Mouse (Mus musculus): Measurements from ENCODE around the gene Ndufv1. TPM values are rescaled to one million over a fixed set of nuclear protein-coding genes. Genes with fewer than 3 reads are reported as not detected.
"Not testable (repeated sequence)": the region's sequence is repeated elsewhere in the genome, so short reads cannot be mapped to it uniquely, and the experiment has no call there.

The Ndufv1 gene
- polyA plus RNA-seq, 1 experiment from 2014 or later: 277 TPM

DNA sequence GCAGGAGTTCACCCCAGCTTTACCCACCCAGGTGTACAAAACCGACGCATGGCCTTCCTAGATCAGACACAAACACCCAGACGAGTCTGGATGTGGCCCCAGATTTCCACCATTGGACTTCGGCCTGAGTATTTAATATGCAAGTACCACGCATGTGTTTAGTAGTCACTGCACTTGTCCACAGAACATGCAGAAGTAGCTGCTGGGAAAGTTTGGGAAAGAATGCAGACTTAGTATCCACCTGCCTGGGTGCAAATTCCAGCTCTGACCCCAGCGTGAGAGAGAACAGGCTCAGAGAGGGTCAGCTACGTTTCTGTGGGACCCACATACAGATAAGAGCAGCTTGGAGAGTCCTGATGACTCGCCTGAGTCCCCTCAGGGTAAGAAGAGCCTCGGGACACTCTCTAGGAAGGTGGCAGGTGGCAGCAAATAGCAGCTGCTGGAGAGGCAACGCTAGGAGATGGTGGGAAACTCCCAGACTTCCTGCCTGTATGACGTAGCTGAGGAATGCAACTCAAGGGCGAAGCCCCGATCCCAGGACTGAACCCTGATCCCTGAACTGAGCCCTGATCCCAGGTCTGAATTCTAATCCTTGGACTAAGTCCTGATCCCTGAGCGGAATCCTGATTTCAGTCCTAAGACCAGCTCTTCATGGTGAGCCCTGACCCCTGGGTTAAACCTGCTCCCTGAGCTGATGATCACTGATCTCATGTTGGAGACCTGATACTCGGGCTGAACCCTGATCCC, 43.5 kb upstream of the Ndufv1 start:
- Histone ChIP-seq H3K4me2 (ENCODE audit: low read length) (no peak overlapping the region), H3K9me3 (ENCODE audit: control insufficient read depth, low read length) (no peaks in the 10 kb centered on the region), H3K36me3 (ENCODE audit: control insufficient read depth, insufficient read depth, low read length) (no peaks in the 10 kb centered on the region), H3K9ac (ENCODE audit: low read depth, low read length) (no peak overlapping the region), H3K27me3 (replicated peaks; ENCODE audit: control insufficient read depth, insufficient read depth, low read length) (no peaks in the 10 kb centered on the region), H3K27ac (ENCODE audit: low read depth, low read length) (no peak overlapping the region), H3K4me3 (ENCODE audit: low read length) (no peak overlapping the region), H3K4me1 (ENCODE audit: control insufficient read depth, insufficient read depth, low read depth, low read length) (no peaks in the 10 kb centered on the region)
- WGBS: 62% methylated on average over 15 of the region's 15 CpGs
- no peak for ATAC-seq

DNA sequence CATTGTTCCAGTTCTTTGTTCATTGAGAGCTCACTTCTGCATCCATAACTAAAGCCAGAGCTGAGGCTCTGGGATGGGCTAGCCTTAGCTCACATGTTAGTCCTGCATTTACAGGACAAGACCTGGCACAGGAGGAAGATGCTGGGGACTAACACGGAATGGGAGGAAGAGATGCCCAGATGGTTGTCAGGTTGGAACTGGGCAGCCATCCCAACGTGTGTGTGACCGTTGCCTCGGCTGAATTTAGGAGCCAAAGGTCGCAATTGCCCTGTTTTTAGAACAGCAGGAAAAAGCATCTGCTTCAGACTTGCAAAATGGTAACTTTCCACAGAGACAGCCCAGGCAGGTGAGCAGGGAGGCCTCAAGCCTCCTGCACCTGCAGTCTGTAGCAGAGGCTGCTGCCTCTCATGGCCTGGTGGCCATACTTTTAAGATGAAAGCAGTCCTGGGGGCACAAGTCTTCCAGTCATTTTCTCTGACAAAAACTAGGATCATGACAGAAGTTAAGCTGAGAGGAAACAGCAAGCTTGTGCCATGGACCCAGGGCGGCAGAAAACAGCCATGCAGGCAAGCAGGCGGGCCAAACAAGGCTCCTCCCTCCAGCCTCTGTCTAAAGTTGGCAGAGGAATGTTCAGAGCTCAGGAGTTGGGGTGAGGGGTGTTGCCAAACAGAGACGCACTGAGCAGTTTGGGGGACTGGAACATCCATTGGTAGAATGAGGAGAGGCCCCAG, 42.8 kb upstream of the Ndufv1 start:
- 73% methylated on average over 8 of the region's 8 CpGs for WGBS
- H3K4me1 ChIP-seq (ENCODE audit: control insufficient read depth, insufficient read depth, low read depth, low read length): no peaks in the 10 kb centered on the region
- no peaks in the 10 kb centered on the region for H3K9me3 ChIP-seq (ENCODE audit: control insufficient read depth, low read length)
- H3K27me3 ChIP-seq (replicated peaks; ENCODE audit: control insufficient read depth, insufficient read depth, low read length): no peaks in the 10 kb centered on the region
- H3K27ac ChIP-seq (ENCODE audit: low read depth, low read length): no peak overlapping the region
- no peaks in the 10 kb centered on the region for H3K36me3 ChIP-seq (ENCODE audit: control insufficient read depth, insufficient read depth, low read length)
- H3K4me2 ChIP-seq (ENCODE audit: low read length): no peak overlapping the region
- H3K9ac ChIP-seq (ENCODE audit: low read depth, low read length): no peak overlapping the region
- H3K4me3 ChIP-seq (ENCODE audit: low read length): no peak overlapping the region
- ATAC-seq: no peak

DNA sequence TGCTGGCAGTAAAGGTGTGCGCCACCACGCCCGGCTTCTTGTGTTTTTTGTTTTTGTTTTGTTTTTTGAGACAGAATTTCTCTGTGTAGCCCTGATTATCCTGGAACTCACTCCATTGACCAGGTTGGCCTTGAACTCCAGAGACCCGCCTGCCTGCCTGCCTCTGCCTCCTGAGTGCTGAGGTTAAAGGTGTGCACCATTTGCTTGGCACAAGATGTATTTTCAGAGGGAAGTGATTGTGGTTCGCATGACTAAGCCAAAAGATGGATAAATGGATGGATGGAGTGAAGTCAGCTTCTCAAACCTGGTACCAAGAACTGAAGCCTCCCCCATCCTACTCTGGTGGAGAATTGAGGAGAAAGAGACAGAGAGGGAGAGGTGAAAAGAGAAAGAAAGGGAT, 42.0 kb upstream of the Ndufv1 start:
- Histone ChIP-seq H3K4me2 (ENCODE audit: low read length) (no peak overlapping the region), H3K27me3 (replicated peaks; ENCODE audit: control insufficient read depth, insufficient read depth, low read length) (no peaks in the 10 kb centered on the region), H3K36me3 (ENCODE audit: control insufficient read depth, insufficient read depth, low read length) (no peaks in the 10 kb centered on the region), H3K9ac (ENCODE audit: low read depth, low read length) (no peak overlapping the region), H3K9me3 (ENCODE audit: control insufficient read depth, low read length) (no peaks in the 10 kb centered on the region), H3K27ac (ENCODE audit: low read depth, low read length) (no peak overlapping the region), H3K4me3 (ENCODE audit: low read length) (no peak overlapping the region), H3K4me1 (ENCODE audit: control insufficient read depth, insufficient read depth, low read depth, low read length) (no peaks in the 10 kb centered on the region)
- no peak for ATAC-seq
- WGBS: 86% methylated on average over 5 of the region's 5 CpGs

DNA sequence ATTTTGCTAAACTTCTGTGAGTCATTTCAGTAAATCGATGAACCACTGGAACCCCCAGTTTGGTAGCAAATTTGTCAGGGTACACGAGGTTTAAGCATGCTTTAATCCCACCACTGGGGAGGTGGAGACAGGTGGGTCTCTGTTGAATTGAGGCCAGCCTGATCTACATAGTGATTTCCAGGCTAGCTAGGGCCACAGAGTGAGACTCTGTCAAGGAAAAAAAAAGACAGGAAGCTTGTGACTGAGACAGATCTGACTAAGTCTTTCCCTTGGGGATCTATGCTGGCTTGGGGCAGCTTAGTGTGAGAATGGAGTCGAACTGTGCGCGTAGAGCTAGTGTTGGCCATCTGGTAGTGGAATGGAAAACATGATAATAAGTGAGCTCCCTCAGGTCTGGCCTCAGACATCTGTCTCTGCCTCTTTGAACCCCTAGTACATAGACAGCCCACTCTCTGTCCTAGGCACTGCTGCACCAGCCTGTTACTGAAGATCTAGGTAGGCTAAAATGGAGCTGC, 40.0 kb upstream of the Ndufv1 start:
- Histone ChIP-seq H3K27me3 (replicated peaks; ENCODE audit: control insufficient read depth, insufficient read depth, low read length) (no peaks in the 10 kb centered on the region), H3K9me3 (ENCODE audit: control insufficient read depth, low read length) (no peaks in the 10 kb centered on the region), H3K9ac (ENCODE audit: low read depth, low read length) (no peak overlapping the region), H3K4me1 (ENCODE audit: control insufficient read depth, insufficient read depth, low read depth, low read length) (no peaks in the 10 kb centered on the region), H3K4me2 (ENCODE audit: low read length) (no peak overlapping the region), H3K36me3 (ENCODE audit: control insufficient read depth, insufficient read depth, low read length) (no peaks in the 10 kb centered on the region), H3K27ac (ENCODE audit: low read depth, low read length) (no peak overlapping the region), H3K4me3 (ENCODE audit: low read length) (no peak overlapping the region)
- ATAC-seq: no peak
- WGBS: 64% methylated on average over 5 of the region's 5 CpGs

DNA sequence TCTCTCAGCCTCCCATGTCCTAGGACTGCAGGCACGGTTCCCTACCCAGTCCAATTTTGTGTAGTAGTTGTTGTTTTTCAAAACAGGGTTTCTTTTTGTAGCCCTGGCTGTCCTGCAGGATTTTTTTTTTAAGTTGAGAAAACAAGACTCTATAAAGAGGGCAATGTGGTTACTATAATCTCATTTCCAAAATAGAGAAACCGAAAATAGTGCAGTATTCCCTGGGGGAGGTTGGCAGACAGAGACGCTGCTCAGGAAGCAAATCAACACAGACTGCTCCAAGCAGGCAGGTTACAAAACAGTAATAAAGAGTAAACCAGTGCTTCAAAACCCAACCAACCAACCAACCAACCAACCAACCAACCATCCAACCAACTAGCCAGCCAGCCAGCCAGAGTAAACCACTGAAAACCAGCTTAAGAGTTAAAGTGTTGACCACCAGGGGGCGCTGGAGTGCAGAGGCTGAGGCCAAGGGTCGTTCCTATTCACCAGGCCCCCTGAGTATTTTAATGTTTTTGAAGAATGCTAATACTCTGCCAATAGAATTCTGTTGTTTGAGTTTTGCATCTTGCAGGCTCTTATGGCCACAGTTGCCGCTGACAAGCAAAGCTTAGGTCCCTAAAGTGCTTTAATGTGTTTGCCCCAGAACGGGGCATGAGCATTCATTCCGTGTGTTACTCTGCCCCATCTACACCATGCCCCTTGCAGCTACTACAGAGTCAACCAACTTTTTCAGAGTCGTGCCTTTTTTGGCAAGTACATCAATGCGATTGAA, 39.3 kb upstream of the Ndufv1 start:
- Histone ChIP-seq H3K9me3 (ENCODE audit: control insufficient read depth, low read length) (no peaks in the 10 kb centered on the region), H3K27me3 (replicated peaks; ENCODE audit: control insufficient read depth, insufficient read depth, low read length) (no peaks in the 10 kb centered on the region), H3K9ac (ENCODE audit: low read depth, low read length) (no peak overlapping the region), H3K36me3 (ENCODE audit: control insufficient read depth, insufficient read depth, low read length) (no peaks in the 10 kb centered on the region), H3K4me3 (ENCODE audit: low read length) (no peak overlapping the region), H3K27ac (ENCODE audit: low read depth, low read length) (no peak overlapping the region), H3K4me1 (ENCODE audit: control insufficient read depth, insufficient read depth, low read depth, low read length) (no peaks in the 10 kb centered on the region), H3K4me2 (ENCODE audit: low read length) (no peak overlapping the region)
- ATAC-seq: no peak
- 51% methylated on average over 10 of the region's 10 CpGs for WGBS

DNA sequence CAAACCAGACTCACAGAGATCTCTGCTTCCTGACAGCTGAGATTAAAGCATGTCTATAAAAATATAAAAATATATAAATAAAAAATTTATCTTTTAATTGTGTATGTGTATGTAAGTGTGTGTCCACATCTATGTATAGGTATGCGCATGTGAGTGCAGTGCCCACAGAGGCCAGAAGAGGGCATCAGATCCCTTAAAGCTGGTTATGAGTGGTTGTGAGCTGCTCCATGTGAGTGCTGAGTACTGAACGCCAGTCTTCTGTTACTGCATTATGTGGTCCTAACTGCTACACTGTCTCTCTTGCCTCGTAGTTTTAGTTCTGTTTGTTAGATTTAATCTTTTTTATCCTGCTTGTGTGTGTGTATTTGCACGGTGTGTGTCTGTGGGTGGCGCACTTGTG, 38.4 kb upstream of the Ndufv1 start:
- Histone ChIP-seq H3K4me2 (ENCODE audit: low read length) (no peak overlapping the region), H3K4me1 (ENCODE audit: control insufficient read depth, insufficient read depth, low read depth, low read length) (no peaks in the 10 kb centered on the region), H3K27ac (ENCODE audit: low read depth, low read length) (no peak overlapping the region), H3K4me3 (ENCODE audit: low read length) (no peak overlapping the region), H3K9ac (ENCODE audit: low read depth, low read length) (no peak overlapping the region), H3K9me3 (ENCODE audit: control insufficient read depth, low read length) (no peaks in the 10 kb centered on the region), H3K27me3 (replicated peaks; ENCODE audit: control insufficient read depth, insufficient read depth, low read length) (no peaks in the 10 kb centered on the region), H3K36me3 (ENCODE audit: control insufficient read depth, insufficient read depth, low read length) (no peaks in the 10 kb centered on the region)
- ATAC-seq: no peak
- WGBS: 95% methylated on average over 5 of the region's 5 CpGs

DNA sequence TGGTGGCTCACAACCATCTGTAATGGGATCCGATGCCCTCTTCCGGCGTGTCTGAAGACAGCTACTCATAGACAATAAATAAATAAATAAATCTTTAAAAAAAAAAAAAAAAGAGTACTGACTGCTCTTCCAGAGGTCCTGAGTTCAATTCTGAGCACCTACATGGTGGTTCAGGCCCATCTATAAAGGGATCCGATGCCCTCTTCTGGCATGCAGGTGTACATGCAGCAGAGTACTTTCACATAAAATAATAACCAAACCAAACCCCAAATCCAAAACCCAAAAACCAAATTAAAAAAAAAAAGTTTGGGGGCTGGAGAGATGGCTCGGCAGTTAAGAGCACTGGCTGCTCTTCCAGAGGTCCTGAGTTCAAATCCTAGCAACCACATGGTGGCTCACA, 36.5 kb upstream of the Ndufv1 start:
- H3K9me3 ChIP-seq (ENCODE audit: control insufficient read depth, low read length); H3K4me2 ChIP-seq (ENCODE audit: low read length); H3K36me3 ChIP-seq (ENCODE audit: control insufficient read depth, insufficient read depth, low read length); H3K4me1 ChIP-seq (ENCODE audit: control insufficient read depth, insufficient read depth, low read depth, low read length); ATAC-seq; H3K27ac ChIP-seq (ENCODE audit: low read depth, low read length); H3K9ac ChIP-seq (ENCODE audit: low read depth, low read length); H3K27me3 ChIP-seq (replicated peaks; ENCODE audit: control insufficient read depth, insufficient read depth, low read length); H3K4me3 ChIP-seq (ENCODE audit: low read length): not testable (repeated sequence)
- WGBS: 78% methylated on average over 5 of the region's 5 CpGs

DNA sequence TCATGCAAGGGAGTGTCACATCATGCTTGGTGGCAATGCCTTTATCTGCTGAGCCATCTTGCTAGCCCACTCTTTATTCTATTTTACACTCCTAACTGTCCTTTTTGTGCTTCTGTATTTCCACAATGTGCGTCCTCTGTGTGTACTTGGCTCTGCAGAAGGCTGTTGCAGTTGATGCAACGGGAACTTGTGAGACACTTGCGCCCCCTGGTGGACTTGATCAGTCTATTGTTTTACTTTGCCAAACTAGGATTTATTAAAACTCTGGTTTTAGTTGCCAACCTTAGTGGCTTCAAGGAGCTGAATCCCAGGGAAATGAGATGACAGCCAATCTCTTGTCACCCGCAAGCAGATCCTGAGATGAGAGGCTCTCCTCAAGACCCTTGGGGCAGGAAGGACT, 35.3 kb upstream of the Ndufv1 start:
- no peak for ATAC-seq
- H3K27me3 ChIP-seq (replicated peaks; ENCODE audit: control insufficient read depth, insufficient read depth, low read length): no peaks in the 10 kb centered on the region
- H3K4me2 ChIP-seq (ENCODE audit: low read length): no peak overlapping the region
- H3K4me1 ChIP-seq (ENCODE audit: control insufficient read depth, insufficient read depth, low read depth, low read length): no peaks in the 10 kb centered on the region
- H3K27ac ChIP-seq (ENCODE audit: low read depth, low read length): no peak overlapping the region
- no peak overlapping the region for H3K4me3 ChIP-seq (ENCODE audit: low read length)
- no peak overlapping the region for H3K9ac ChIP-seq (ENCODE audit: low read depth, low read length)
- H3K36me3 ChIP-seq (ENCODE audit: control insufficient read depth, insufficient read depth, low read length): no peaks in the 10 kb centered on the region
- 19% methylated on average over 4 of the region's 4 CpGs for WGBS
- no peaks in the 10 kb centered on the region for H3K9me3 ChIP-seq (ENCODE audit: control insufficient read depth, low read length)

DNA sequence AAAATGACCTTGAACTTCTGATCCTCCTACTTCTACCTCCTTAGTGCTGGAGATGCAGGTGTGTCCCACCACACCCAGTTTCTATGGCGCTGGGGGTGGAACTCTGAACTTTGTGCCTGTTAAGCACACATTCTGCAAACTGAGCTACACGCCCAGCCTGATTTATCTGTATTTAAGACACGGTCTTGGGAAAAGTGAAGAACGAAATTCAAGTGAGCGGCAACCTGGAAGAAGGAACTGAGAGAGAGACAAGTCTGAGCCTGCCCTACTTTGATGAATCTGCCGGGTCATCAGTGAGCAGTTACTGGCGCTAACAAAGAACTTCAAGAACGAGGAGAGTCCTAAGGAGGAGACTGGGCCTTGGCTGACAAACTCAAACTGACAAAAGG, 34.3 kb upstream of the Ndufv1 start:
- H3K27me3 ChIP-seq (replicated peaks; ENCODE audit: control insufficient read depth, insufficient read depth, low read length): no peaks in the 10 kb centered on the region
- 91% methylated on average over 8 of the region's 8 CpGs for WGBS
- no peaks in the 10 kb centered on the region for H3K9me3 ChIP-seq (ENCODE audit: control insufficient read depth, low read length)
- H3K4me3 ChIP-seq (ENCODE audit: low read length): no peak overlapping the region
- no peak overlapping the region for H3K4me2 ChIP-seq (ENCODE audit: low read length)
- no peaks in the 10 kb centered on the region for H3K36me3 ChIP-seq (ENCODE audit: control insufficient read depth, insufficient read depth, low read length)
- no peak overlapping the region for H3K9ac ChIP-seq (ENCODE audit: low read depth, low read length)
- H3K27ac ChIP-seq (ENCODE audit: low read depth, low read length): no peak overlapping the region
- no peaks in the 10 kb centered on the region for H3K4me1 ChIP-seq (ENCODE audit: control insufficient read depth, insufficient read depth, low read depth, low read length)
- ATAC-seq: no peak
